Mouse (Mus musculus) embryonic fibroblast, embryonic 13.5 days (primary cell): ENCODE measurements at regions not wholly inside any gene's neighbourhood (a gene's known extent, or its start where the extent isn't known, plus 50 kb on each side); places are given as distances from the start of the nearest gene placed in this dataset.

Source experiments
- H3K27ac ChIP-seq: 2 replicates; pipeline ENCODE4 v1.5.1; 2012; ENCODE audit warnings: low read length, control low read depth, inconsistent platforms; ENCODE audit not compliant: insufficient read depth
- H3K4me1 ChIP-seq: 2 replicates; pipeline ENCODE4 v1.6.1; 2011; ENCODE audit warnings: low read length; ENCODE audit not compliant: control insufficient read depth, insufficient read depth
- H3K4me3 ChIP-seq: 2 replicates; pipeline ENCODE4 v1.5.1; 2011; ENCODE audit warnings: mild to moderate bottlenecking, control low read depth, low read length; ENCODE audit not compliant: insufficient read depth
- CTCF ChIP-seq: IDR thresholded peaks from 2 replicates; pipeline ENCODE4 v1.5.1; 2011; ENCODE audit warnings: mild to moderate bottlenecking, control low read depth, low read length, moderate library complexity, borderline replicate concordance; ENCODE audit not compliant: insufficient read depth
- POLR2A ChIP-seq: IDR thresholded peaks from 2 replicates; pipeline ENCODE4 v1.6.1; 2011; ENCODE audit warnings: low read depth, mild to moderate bottlenecking, control low read depth, low read length, moderate library complexity

DNA sequence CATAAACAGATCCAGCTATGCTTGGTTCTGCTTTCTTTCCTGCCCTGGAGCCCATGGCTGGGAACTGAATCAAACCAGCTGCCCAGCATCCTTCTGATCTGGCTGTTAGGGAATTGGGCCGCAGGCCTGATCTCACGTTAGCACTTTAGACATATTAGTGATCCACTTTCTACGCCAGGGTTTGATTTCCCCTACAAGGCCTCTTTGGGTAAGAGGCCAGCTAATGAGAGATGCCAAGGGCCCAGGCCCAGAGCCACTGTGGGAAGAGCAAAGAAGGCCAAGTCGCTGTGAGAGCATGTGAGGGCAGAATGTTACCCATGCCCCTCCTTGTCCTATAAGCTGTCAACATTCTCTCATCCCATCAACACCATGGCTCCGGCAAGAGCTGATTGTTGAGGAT, 116.3 kb downstream of the Olfm1 start:
- no peak for TF ChIP-seq CTCF
- TF ChIP-seq POLR2A: no peak

DNA sequence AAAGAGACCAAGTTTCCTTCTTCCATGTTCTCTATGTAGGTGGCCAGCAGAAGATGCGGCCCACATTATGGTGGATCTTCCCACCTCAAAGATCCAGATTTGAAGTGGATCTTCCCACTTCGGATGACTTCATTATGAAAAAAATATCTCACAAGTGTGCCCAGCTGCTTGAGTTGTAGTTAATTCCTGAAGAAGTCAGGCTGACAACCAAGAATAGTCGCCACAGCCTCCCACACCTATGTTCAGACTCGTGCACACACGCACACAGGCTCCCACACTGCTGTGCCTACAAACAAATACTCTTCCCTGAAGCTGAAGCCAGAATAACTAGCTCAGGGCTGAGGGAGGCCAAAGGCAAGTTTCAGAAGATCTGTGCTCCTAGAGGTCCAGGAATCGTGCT, 119.4 kb downstream of the Olfm1 start:
- TF ChIP-seq CTCF (no peak), POLR2A (no peak)
- Histone ChIP-seq H3K4me3 (no peak overlapping the region), H3K4me1 (no peaks in the 10 kb centered on the region), H3K27ac (no peak overlapping the region)

More for the DNA sequence above, 116.3 kb downstream of the Olfm1 start:
- no peak overlapping the region for H3K4me3 ChIP-seq
- H3K4me1 ChIP-seq: no peaks in the 10 kb centered on the region
- no peak overlapping the region for H3K27ac ChIP-seq

DNA sequence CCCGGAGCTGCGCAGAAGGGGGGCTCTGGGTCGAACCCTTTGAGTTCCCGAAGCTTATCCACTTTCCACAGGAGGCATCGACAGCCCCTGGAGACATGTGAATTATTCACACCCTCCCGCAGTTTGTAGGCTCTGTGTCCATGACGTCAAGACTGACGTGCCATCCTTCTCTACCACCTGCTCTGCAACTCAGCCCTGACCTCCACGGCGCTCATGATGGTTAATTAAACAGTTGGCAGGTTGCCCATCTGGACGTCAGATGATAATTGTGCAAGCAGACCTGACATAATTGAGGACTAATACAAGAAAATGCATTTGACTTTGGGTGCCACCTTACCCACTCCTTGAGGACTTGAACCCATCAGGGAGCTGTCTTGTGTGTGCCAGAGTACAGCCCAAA, 121.1 kb upstream of the Ppp1r26 start:
- Histone ChIP-seq H3K4me3 (no peak overlapping the region), H3K4me1 (no peaks in the 10 kb centered on the region), H3K27ac (no peak overlapping the region)
- no peak for TF ChIP-seq CTCF
- TF ChIP-seq POLR2A: no peak

DNA sequence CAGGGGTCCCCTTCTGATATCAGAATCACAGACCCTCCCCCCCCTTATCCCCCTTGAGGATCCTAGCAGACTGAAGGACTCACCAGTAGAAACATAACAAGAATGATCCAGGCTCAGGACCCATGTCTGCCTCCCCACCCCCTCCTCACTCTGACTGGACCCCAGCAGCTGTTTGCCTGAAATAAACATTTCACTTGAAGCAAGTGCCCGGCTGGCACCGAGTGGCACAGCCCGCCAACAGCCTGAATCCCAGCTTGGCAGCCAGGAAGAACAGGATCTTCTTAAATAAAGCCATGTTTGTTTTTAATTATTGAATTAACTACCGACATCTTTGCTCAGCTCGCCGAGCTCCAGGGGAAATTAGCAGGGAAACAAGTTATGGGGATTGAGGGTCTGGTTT, 120.5 kb upstream of the Ppp1r26 start:
- TF ChIP-seq CTCF (no peak), POLR2A (no peak)
- no peak overlapping the region for H3K4me3 ChIP-seq
- H3K27ac ChIP-seq: no peak overlapping the region
- no peaks in the 10 kb centered on the region for H3K4me1 ChIP-seq

DNA sequence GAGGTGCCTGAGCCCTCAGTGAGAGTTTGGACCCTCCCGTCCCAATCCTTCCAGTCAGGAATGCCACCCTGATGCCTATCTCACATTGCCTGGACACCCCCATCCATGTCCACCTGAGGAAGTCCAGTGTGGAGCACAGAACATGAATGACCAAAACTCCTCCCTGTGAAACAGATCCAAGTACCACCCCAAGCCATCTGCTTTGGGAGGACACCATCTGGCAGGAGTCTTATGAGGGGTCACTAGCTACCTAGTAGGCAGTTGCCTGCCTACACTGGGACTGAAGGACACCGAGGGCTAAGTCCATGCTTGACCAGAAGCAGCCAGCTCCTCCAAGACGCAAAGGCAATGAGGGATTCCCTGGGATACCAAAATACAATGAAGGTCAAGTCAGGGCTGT, 119.9 kb upstream of the Ppp1r26 start:
- Histone ChIP-seq H3K4me3 (no peak overlapping the region), H3K27ac (no peak overlapping the region), H3K4me1 (no peaks in the 10 kb centered on the region)
- TF ChIP-seq CTCF: no peak

DNA sequence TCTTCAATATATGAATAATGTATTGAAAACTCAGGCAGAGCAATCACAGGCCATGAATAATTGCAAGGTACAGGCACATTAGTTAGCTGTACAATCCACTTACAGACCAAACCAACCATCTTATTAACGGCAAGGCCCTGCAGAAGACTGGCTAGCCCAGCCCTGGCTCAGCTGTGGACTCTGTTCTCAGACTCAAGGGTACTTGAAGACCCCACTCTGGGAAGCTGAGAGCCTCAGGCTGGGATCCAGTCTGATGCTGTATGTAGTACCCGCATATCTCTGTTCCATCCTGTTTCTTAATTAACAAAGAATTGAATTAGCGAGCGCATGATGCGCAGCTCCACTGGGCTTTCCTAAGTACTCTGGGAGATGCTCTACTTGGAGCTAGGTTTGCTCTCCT, 117.5 kb upstream of the Ppp1r26 start:
- Histone ChIP-seq H3K27ac (no peak overlapping the region), H3K4me3 (no peak overlapping the region), H3K4me1 (no peaks in the 10 kb centered on the region)
- no peak for TF ChIP-seq CTCF
- TF ChIP-seq POLR2A: no peak

DNA sequence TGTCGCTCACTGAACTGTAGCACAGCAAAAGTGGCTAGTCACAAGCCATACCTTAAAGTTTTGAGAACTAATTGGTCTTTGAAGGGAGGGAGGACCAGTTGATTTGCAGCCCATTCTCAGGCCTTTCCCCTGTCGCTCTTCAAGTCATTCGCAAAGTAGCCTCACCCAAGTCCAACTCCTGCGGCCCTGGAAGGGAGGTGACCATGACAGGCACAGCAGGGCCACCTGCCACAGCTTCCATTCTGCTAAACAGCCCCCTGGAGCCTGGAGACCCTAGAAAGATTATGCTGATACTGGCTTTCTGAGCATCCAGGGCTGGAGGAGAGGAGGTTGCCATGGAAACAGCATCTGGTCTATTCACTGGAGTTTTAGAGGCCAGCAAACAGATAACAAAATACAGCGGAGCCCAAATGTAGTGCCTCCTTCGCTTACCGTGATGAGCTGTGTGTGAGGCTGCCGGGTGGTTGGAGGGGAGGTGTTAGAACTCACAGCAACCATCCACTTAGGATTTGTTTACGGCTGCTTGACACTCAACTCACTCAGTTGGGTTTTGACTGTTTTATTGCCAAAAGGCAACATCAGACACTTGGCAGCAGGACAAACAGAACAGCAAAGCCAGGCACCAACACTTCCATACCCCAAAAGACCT, 111.3 kb upstream of the Ppp1r26 start:
- Histone ChIP-seq H3K4me3 (no peak overlapping the region), H3K4me1 (no peaks in the 10 kb centered on the region), H3K27ac (no peak overlapping the region)
- TF ChIP-seq POLR2A (no peak), CTCF (no peak)

DNA sequence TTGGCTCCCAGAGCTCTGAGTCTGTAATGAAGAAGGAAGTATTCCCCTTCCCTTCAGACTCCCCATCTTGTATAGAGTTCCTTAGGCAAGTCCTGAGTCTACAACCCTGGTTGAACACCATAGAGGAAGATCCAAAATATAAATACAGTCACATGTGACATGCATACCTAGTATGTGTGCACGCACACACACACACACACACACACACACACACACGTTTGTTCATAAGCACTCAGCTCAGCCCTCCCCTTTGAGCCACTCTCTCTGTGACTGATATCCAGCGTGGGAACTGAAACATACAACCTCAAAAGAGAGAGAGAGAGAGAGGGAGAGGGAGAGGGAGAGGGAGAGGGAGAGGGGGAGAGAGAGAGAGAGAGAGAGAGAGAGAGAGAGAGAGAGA, 110.8 kb upstream of the Ppp1r26 start:
- TF ChIP-seq CTCF (no peak), POLR2A (no peak)
- Histone ChIP-seq H3K27ac (no peak overlapping the region), H3K4me1 (no peaks in the 10 kb centered on the region), H3K4me3 (no peak overlapping the region)

DNA sequence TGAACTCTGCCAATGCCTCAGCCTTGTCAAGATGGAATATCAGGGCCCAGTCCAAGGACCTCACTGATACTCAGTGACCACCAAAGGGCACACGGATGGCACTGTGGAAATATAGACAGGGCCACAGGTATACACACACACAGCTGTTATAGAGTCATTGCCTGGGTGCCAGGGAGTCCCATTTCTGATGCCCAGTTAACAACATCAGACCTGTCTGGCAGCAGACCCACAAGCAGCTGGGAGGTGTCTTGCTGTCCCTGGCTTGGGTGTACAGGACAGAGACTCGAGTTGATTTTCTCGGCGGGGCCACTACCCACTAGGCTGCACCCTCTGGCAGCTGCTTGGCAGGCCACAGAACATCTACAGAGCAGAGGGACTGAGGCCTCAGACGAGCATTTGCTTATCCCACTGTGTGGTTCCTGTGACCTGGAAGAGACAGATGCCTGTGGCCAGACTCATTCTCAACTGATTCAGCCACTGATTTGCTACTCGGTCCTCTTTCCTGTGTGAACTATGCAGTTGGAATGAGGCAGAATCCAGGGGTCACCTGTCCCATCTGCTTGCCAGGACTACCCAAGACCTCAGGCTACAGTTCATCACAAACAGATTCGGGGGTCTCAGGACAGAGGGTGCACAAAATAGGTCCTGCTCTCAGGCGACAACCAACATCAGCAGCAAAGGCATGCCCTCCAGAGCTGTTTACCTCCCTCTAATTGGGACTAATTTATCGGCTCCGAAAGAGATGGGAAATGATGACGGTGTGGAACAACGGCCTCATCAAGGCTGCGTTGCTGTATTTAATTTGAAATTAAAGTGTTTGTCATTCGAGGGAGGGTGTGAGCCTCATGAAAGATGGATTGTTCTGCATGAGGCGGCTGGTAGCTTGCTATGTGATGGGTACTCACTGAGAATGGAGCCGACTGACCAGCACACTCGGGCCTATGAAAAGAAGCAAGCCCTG, 110.0 kb upstream of the Ppp1r26 start:
- Histone ChIP-seq H3K27ac (no peak overlapping the region), H3K4me1 (no peaks in the 10 kb centered on the region), H3K4me3 (no peak overlapping the region)
- no peak for TF ChIP-seq POLR2A
- TF ChIP-seq CTCF: no peak

DNA sequence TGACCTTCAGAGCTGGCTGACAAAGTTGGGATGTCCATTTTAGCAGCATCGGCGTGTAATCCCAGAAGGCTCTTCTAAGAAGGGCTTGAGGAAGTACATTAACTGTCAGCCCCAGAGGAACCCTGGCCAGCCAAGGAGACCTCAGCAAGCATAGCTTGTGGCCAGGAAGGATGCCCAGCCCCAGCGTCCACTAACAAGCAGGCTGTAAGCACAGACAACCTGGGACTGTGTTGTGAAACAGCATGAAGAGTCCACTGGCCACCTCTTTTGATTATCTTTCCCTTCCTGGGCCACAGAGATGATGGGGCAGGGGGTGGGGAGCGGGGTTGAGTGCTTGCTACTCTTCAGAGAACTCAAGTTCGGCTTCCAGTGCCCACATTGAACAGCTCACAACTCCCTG, 109.0 kb upstream of the Ppp1r26 start:
- TF ChIP-seq POLR2A: no peak
- no peak for TF ChIP-seq CTCF
- no peaks in the 10 kb centered on the region for H3K4me1 ChIP-seq
- H3K4me3 ChIP-seq: no peak overlapping the region
- H3K27ac ChIP-seq: no peak overlapping the region

DNA sequence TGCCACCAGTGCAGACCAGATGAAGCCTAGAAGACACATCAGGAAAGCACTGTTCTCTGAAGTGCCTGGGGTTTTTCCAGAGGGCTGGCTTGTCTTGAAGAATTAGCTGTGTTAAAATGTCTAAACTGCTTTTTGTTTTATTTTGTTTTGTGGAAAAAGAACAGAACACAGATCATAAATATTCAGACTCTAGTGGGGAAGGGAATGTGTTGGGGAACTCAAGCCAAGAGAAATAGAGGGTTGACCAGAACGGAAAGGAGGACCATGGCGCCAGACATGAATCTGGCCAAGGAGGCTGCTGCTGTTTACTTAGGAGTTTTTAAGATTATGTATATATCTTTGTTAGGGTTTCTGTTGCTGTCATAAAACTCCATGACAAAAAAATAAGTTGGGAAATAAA, 105.3 kb upstream of the Ppp1r26 start:
- H3K4me1 ChIP-seq: no peaks in the 10 kb centered on the region
- TF ChIP-seq POLR2A: no peak
- no peak for TF ChIP-seq CTCF

More for the DNA sequence above, 105.3 kb upstream of the Ppp1r26 start:
- Histone ChIP-seq H3K4me3 (no peak overlapping the region), H3K27ac (no peak overlapping the region)
